Mouse (Mus musculus) common myeloid progenitor, adult 5-6 weeks (primary cell): ENCODE measurements around the gene Ttc4. TPM values are rescaled to one million over a fixed set of nuclear protein-coding genes. Genes with fewer than 3 reads are reported as not detected.

Experiments
- ATAC-seq: replicated peaks from 2 replicates; pipeline ENCODE4 v1.8.0; 2016; ENCODE audit warnings: low read depth, mild to moderate bottlenecking, moderate TSS enrichment, inconsistent platforms; ENCODE audit not compliant: poor library complexity, severe bottlenecking
- total RNA-seq: library from RNA; stranded (forward); fragments of 200-1000, 187-1606 nt; gene quantifications from 2 replicates; pipeline ENCODE4 v1.2.3, GENCODE M21; 2017

The Ttc4 gene
- total RNA-seq, 1 experiment from 2014 or later: 43.4 TPM

DNA sequence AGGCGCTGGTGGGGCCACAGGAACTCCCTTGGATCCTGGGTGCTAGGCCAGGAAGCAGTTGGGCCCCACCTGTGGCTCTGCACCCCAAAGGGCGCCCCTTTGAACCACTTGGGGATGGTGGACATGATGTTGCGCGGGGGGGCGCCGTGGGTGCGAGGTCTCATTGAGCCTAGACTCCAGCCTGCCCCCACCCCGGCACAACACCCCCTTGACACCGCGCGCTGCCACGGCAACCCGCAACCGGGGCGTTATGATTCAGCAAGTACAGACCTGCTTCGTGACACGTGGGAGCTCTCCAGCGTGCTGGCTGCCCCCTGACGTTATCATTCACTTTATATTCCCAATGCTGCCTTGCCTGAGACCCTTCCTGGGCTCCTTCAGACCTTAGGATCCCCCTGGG, 61.7 kb downstream of the Ttc4 start, which contains the start of gene Lexm:
Gene Lexm (minus strand): TSS at position 186 of the 400 bp plus-strand sequence.
- ATAC-seq: peak; percentile 38; the same call in 1 of the 2 replicates

DNA sequence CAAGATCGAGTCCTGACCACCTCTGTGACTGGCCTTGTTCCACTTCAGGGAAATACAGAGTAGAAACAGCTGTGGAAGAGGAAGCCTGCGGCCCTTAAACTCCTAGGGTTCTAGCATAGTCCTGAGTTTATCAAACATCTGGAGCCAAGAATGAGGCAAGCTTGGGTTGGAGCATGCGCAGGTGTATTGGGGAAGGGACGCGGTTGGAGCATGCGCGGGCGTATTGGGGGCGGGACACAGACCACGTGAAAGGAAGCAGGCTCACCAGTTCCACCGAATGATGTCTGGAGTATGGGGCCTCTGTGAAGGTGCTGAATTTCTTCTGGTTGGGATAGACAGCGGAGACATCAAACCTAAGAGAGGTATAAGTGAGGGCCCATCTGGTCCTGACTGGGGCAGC, 63.1 kb downstream of the Ttc4 start:
- no peak for ATAC-seq

DNA sequence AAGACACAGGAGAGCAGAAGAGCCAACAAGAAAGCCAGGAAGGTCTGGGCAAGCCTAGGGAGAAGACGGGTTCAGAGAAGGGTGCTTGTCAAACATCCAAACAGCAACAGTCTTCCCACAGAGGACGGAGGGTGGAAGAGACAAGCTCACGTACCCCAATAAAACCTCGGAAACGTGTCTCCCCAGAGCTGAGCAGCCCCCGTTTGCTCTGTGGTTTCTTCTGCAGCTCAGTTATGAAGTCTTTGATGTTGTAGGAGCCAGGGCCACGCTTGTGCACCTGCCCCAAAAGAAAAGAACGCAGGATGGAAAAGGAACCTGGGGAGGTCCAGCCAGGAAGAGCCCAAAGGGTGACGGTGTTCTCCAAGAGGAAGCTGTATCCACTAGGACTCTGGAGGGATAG, 63.9 kb downstream of the Ttc4 start:
- ATAC-seq: no peak

DNA sequence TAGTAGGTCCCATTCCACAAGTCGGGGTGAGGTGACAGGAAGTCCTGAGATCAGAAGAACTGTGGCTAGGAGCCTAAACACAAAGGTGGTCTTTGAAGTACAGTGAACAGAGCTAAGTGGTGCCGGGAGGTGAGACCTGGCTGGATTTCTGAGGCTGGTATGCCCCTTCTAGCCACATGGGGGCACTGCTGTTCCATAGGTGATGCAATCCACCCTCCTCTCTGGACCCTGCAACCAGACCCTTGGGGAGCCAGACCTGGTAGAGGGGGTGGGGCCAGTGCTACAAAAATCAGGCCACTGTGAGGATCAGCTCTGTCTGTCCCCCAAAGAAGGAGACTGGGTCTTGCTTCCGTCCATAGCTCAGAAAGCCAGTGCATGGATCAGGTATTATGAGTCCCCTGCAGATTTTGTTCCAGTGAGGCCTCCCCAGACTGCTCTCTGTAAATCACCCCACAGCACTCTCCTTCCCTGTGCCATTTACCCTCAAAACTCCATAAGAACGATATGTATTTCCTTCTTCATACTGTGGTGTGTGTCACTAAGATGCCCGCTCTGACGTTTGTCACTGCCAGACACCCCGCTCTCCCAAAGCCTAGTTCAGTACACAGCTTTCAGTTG, 64.5 kb downstream of the Ttc4 start:
- peak; percentile 80 for ATAC-seq

DNA sequence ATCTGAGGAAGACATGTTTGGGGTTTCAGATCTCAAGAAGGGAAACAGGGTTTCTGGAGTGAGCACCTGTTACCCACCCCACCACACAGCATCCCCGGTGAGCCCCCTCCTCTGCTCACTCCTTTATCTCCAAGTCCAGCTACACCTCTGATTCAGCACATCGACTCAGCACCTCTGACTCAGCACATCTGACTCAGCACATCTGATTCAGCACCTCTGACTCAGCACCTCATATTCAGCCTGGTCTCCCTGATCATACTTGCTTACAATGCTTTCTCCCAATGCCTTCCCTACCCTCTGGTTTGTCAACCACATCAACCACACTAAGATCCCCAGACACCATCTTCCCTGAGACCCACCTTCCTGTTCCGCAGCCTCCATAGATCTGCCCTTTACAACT, 65.2 kb downstream of the Ttc4 start:
- ATAC-seq: no peak; the same call in 1 of the 2 replicates

DNA sequence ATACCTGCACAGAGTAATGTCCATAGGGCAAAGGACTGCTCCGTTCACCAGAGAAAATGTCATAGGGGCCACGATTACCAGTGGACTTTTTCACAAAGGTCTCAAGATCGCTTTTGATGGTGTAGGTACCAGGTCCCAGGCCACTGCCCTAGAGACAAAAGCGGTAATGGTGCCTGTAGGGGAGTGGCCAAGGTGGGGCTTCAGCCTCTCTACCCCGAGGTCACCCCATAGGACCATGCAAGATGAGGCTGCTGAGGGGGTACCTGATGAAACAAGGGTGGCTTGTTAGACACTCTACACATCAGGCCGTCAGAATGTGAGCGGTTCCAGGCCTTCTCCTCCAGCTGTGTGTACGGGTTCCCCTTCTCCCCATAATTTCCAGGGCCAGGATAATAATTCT, 65.6 kb downstream of the Ttc4 start:
- no peak for ATAC-seq

Other genes starting within 250 kb of the Ttc4 start
- not detected in 2 replicates for gene Pcsk9, start 214.6 kb downstream of the Ttc4 start, total RNA-seq
- gene Bsnd, start 186.7 kb downstream of the Ttc4 start, total RNA-seq: not detected in 2 replicates
- 12.6 and 15.8 TPM in 2 replicates for gene Dhcr24, start 117.9 kb downstream of the Ttc4 start, total RNA-seq
- not detected in 2 replicates for gene Lexm, start 61.7 kb downstream of the Ttc4 start, total RNA-seq
- gene Ttc22, start 56.5 kb downstream of the Ttc4 start, total RNA-seq: not detected in 2 replicates
- gene Pars2, start 27.9 kb downstream of the Ttc4 start, total RNA-seq: 7.2 and 7.7 TPM in 2 replicates
- gene Mroh7, start 52.0 kb upstream of the Ttc4 start, total RNA-seq: not detected in 2 replicates
- gene Fam151a, start 54.9 kb upstream of the Ttc4 start, total RNA-seq: not detected in 2 replicates
- 2.0 and 3.4 TPM in 2 replicates for gene Acot11, start 126.1 kb upstream of the Ttc4 start, total RNA-seq
- gene Ssbp3, start 231.8 kb upstream of the Ttc4 start, total RNA-seq: 40.5 and 53.3 TPM in 2 replicates